Mouse (Mus musculus) lung, postnatal 25 days (tissue): ENCODE measurements at regions not wholly inside any gene's neighbourhood (a gene's known extent, or its start where the extent isn't known, plus 50 kb on each side); places are given as distances from the start of the nearest gene placed in this dataset.

ENCODE experiments used
- DNase-seq: peaks from one replicate; pipeline ENCODE4 v3.0.0; 2022; ENCODE audit warnings: low spot score

DNA sequence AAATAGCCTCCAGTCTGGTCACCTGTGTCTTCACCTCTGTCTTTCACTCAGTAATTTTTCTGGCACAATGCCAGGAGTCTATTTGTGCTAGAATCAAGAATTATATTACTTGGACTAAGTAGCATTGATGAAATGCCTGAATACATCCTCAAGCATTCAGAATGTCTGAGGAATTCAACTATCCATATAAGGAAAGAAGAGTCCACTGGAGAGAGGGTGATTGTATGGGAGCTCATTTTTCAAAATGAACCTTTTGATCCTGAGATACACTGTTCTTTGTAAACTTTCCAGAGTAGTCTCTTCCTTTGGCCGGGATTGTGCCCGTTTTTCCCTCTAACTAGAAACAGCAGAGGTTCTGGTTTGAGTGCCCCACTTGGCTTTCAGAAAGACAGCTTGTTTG lies 367.0 kb upstream of the Kif18a start:
- no peak for DNase-seq

GRCm38 (mm10) chr2:108913967-108914366 lies 366.6 kb upstream of the Kif18a start:
- DNase-seq = no peak

GRCm38 (mm10) chr2:108919500-108920045 lies 361.0 kb upstream of the Kif18a start:
- DNase-seq = no peak

- no peak for DNase-seq
Observed at GRCm38 (mm10) chr2:108920111-108920510, 360.4 kb upstream of the Kif18a start.

GRCm38 (mm10) chr2:108935981-108936762 lies 344.4 kb upstream of the Kif18a start:
- no peak for DNase-seq

DNA sequence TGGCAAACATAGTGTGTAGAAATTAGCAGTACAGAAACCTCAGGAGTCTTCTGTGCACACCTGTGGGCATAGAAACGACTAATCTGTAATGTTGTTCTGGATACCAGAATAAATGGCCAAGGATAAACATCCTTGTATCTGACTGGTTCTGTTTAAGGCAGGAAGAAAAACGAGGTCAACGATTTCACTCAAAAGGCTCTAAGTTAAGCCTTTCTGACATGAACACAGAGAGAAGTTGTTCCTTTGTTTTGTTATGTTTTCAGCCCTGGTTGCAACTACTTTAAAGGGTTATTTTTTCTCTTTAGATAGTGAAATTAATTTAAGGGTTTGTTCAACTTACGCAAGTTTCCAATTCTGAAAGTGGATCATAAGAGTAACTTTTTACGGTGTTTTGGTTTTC lies 299.6 kb upstream of the Kif18a start:
- no peak for DNase-seq

DNA sequence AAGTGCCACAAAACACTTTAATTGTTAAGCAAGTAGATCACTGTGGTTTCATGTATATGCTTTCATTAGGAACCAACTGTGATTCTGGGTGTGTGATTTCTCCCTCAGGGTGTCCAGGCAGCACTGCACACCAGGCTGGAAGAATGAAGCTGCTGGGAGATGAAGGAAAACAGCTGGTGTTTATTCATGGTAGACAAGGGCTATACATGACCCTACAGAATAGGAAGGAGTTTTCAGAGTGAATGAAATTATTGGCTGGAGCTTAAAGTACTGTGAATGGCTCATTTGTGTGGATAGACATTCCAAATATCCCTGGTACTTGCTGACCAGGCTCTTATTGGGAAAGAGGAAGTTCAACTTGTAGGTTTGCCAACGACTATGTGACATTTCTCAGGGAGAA lies 264.3 kb upstream of the Kif18a start:
- DNase-seq = no peak

DNA sequence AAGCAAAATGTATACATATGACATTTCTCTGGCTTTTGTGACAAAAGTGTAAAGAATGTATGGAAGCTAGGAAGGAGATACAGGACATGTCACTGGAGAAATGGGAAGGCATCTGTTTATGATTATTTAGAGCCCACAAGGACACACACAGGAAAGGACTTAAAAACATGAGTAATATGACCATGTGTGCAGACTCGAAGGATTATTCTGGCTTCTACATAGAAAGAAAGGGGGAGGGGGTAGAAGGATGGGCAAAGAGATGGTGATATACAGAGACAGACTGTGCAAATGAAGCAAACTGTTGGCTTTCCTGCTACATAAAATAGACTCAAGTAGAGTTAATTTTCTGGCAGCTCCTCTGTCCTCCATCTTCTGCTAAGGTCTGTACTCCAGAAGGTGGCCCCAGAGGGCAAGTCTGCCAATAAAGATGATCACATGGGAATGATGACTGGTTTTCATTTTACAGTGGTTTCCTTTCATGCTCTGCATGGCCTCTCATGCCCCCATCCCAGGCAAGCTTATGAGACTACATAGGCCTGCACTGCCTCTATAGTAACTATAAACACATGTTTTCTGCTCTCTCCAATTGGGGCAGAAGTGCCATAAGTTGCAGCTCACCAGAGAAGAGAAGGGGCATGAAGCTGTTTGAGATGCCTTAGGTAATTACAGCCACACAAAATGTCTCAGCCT lies 263.4 kb upstream of the Kif18a start:
- DNase-seq = no peak

DNA sequence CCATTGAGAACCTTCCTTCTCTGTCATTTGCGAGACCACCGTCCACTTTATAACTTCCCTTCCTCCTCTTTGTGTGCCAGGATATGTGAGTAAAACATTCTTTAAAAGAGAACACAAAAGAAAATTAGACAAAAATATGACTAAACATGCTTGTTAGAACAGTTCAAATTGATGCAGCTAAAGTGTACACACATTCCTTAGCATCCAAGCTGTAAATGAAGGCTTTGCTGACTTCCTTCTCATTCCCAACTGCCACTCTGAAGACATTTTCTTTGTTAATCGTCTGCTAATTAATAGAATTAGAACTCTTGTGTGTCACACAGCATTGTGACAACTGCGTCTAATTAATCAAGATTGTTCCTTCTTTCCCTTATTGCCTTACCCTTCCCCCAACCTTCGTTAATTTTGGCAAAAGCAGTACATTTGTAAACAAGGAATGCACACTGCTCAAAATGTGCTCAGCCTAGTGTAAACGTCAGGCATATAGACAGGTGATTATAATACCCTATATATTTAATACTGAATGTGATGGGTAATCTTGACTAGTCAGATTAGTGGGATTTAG lies 242.3 kb upstream of the Kif18a start:
- DNase-seq = no peak
